ENCODE assay signal across 8 mouse cellular contexts in genomic region chr19:46131283-46131682, GRCm38 (mm10). TPM values are rescaled to one million over a fixed set of nuclear protein-coding genes. Genes with fewer than 3 reads are reported as not detected.
A peak's percentile ranks its signal among the peaks of the same experiment; 100 is the strongest.
DNase-seq lines count a peak whose midpoint lies in the region; ATAC-seq and TF ChIP-seq lines count a peak whose summit lies in the region.

No protein-coding gene starts in this region.

- H3ac ChIP-seq in myocyte (ENCODE audit: control insufficient read depth, insufficient read length), result no peak overlapping the region

- 6% methylated on average over 8 of the region's 8 CpGs for WGBS in kidney, embryonic 15.5 days
- 15% methylated on average over 6 of the region's 8 CpGs for WGBS in embryonic facial prominence, embryonic 15.5 days
- 4% methylated on average over 6 of the region's 8 CpGs for WGBS in intestine, postnatal 0 days

- H3K4me1 ChIP-seq in kidney, embryonic 15.5 days, result peaks cover 17% of the 10 kb centered on the region
- peaks cover 18% of the 10 kb centered on the region for H3K4me1 ChIP-seq in embryonic facial prominence, embryonic 15.5 days
- peaks cover 2% of the 10 kb centered on the region; the same call in 1 of the 2 replicates for H3K4me1 ChIP-seq in intestine, postnatal 0 days (replicated peaks; ENCODE audit: control insufficient read depth, insufficient read depth, low read length)

- TF ChIP-seq CTCF in intestine, postnatal 0 days (IDR thresholded peaks at IDR 0.05; ENCODE audit: low read depth), result no peak

- DNase-seq in kidney, postnatal 25 days, result no peak
- no peak for DNase-seq in ovary, postnatal 14 days (ENCODE audit: low spot score)
- DNase-seq in left cerebral cortex, postnatal 10 days (ENCODE audit: extremely low spot score in 1 of 2, low spot score in 2 of 2), result no peak

- peaks cover 78% of the 10 kb centered on the region for H3K27me3 ChIP-seq in kidney, embryonic 15.5 days
- peaks cover 57% of the 10 kb centered on the region for H3K27me3 ChIP-seq in embryonic facial prominence, embryonic 15.5 days
- peaks cover 54% of the 10 kb centered on the region for H3K27me3 ChIP-seq in intestine, postnatal 0 days (replicated peaks; ENCODE audit: control insufficient read depth, insufficient read depth, low read length)
- H3K27me3 ChIP-seq in myocyte (ENCODE audit: control insufficient read depth, insufficient read depth, insufficient read length), result no peaks in the 10 kb centered on the region

- intact Hi-C loops in left cerebral cortex, postnatal 10 days (cut with DNase I), result no loop called here

- no peak overlapping the region for H3K27ac ChIP-seq in kidney, embryonic 15.5 days
- no peak overlapping the region for H3K27ac ChIP-seq in embryonic facial prominence, embryonic 15.5 days (replicated peaks)
- no peak overlapping the region for H3K27ac ChIP-seq in intestine, postnatal 0 days (ENCODE audit: low read depth, low read length)

- H3K9me3 ChIP-seq in kidney, embryonic 15.5 days (replicated peaks), result no peaks in the 10 kb centered on the region
- no peaks in the 10 kb centered on the region for H3K9me3 ChIP-seq in embryonic facial prominence, embryonic 15.5 days (replicated peaks)
- H3K9me3 ChIP-seq in intestine, postnatal 0 days (ENCODE audit: control insufficient read depth), result no peaks in the 10 kb centered on the region

- no peak for TF ChIP-seq POLR2A in myocyte (IDR thresholded peaks at IDR 0.05; ENCODE audit: insufficient read length, low read depth)

- H3K36me3 ChIP-seq in kidney, embryonic 15.5 days, result no peaks in the 10 kb centered on the region
- H3K36me3 ChIP-seq in embryonic facial prominence, embryonic 15.5 days, result no peaks in the 10 kb centered on the region
- H3K36me3 ChIP-seq in intestine, postnatal 0 days (ENCODE audit: control insufficient read depth, insufficient read depth), result no peaks in the 10 kb centered on the region
- no peaks in the 10 kb centered on the region for H3K36me3 ChIP-seq in myocyte (ENCODE audit: control insufficient read depth, insufficient read depth)

- ATAC-seq in kidney, embryonic 15.5 days (replicated peaks; ENCODE audit: low FRiP score), result no peak
- no peak for ATAC-seq in embryonic facial prominence, embryonic 15.5 days (ENCODE audit: insufficient number of reproducible peaks, low FRiP score, low TSS enrichment, low read depth)
- ATAC-seq in intestine, postnatal 0 days, result no peak
- ATAC-seq in activated CD4-positive, CD25-positive, alpha-beta regulatory T cell, adult 4 months, result no peak

- peak overlapping the region; percentile 52 for H3K4me2 ChIP-seq in kidney, embryonic 15.5 days
- peak overlapping the region; percentile 48 for H3K4me2 ChIP-seq in embryonic facial prominence, embryonic 15.5 days (replicated peaks)
- H3K4me2 ChIP-seq in intestine, postnatal 0 days (replicated peaks; ENCODE audit: low read depth), result peak overlapping the region; percentile 59
- H3K4me2 ChIP-seq in myocyte (ENCODE audit: low read depth), result peak overlapping the region; percentile 38

- H3K79me2 ChIP-seq in myocyte (ENCODE audit: control insufficient read depth, insufficient read depth), result no peaks in the 10 kb centered on the region

- peak overlapping the region; percentile 36 for H3K4me3 ChIP-seq in kidney, embryonic 15.5 days (replicated peaks)
- peak overlapping the region; percentile 33 for H3K4me3 ChIP-seq in embryonic facial prominence, embryonic 15.5 days (replicated peaks)
- H3K4me3 ChIP-seq in intestine, postnatal 0 days (ENCODE audit: low read depth, low read length), result peak overlapping the region; percentile 26
- H3K4me3 ChIP-seq in myocyte, result no peak overlapping the region

- H3K9ac ChIP-seq in kidney, embryonic 15.5 days, result no peak overlapping the region
- H3K9ac ChIP-seq in embryonic facial prominence, embryonic 15.5 days, result no peak overlapping the region
- no peak overlapping the region for H3K9ac ChIP-seq in intestine, postnatal 0 days (ENCODE audit: low read depth, low read length)

TF ChIP-seq in myocyte, 11 proteins besides CTCF, POLR2A, EP300 and RAD21:
- TF ChIP-seq MAX (IDR thresholded peaks at IDR 0.05; ENCODE audit: low read depth), result no peak
- no peak for TF ChIP-seq TCF3 (IDR thresholded peaks at IDR 0.05; ENCODE audit: insufficient read length, low read depth)
- no peak for TF ChIP-seq POLR2AphosphoS2 (IDR thresholded peaks at IDR 0.05; ENCODE audit: insufficient read length, low read depth)
- no peak for TF ChIP-seq E2F4 (IDR thresholded peaks at IDR 0.05; ENCODE audit: insufficient read depth)
- no peak for TF ChIP-seq TCF12 (IDR thresholded peaks at IDR 0.05; ENCODE audit: insufficient read depth, poor library complexity, severe bottlenecking)
- TF ChIP-seq CEBPB (IDR thresholded peaks at IDR 0.05; ENCODE audit: insufficient read depth, poor library complexity, severe bottlenecking), result no peak
- TF ChIP-seq SRF (IDR thresholded peaks at IDR 0.05; ENCODE audit: control insufficient read depth, insufficient read length, low read depth), result no peak

RNA-seq across cellular contexts. Expression of gene Elovl3, which starts 0.4 kb away (rescaled TPM):
- polyA plus RNA-seq in kidney, embryonic 15.5 days (2015; fragmentation: Nextera tagmentation; extraction: Ambion mirVana), result not detected in 2 replicates
- polyA plus RNA-seq in embryonic facial prominence, embryonic 15.5 days (2015; fragmentation: Nextera tagmentation; extraction: Ambion mirVana), result 1.6 and 3.7 TPM in 2 replicates
- not detected in 2 replicates for polyA plus RNA-seq in intestine, postnatal 0 days (2015; fragmentation: Nextera tagmentation; extraction: Ambion mirVana)
- 0.50 TPM for polyA plus RNA-seq in myocyte (2012; fragmentation: generic; extraction: Trizol)
- not detected for polyA plus RNA-seq in activated CD4-positive, CD25-positive, alpha-beta regulatory T cell, adult 4 months (2017; shearing (Covaris generic))
- not detected for total RNA-seq in left cerebral cortex, postnatal 10 days (2021)

RNA-seq across cellular contexts. Expression of gene Pitx3, which starts 16.8 kb away (rescaled TPM):
- 0.48 and 0.85 TPM in 2 replicates for polyA plus RNA-seq in kidney, embryonic 15.5 days (2015; fragmentation: Nextera tagmentation; extraction: Ambion mirVana)
- 10.4 and 12.4 TPM in 2 replicates for polyA plus RNA-seq in embryonic facial prominence, embryonic 15.5 days (2015; fragmentation: Nextera tagmentation; extraction: Ambion mirVana)
- polyA plus RNA-seq in intestine, postnatal 0 days (2015; fragmentation: Nextera tagmentation; extraction: Ambion mirVana), result not detected in 2 replicates
- polyA plus RNA-seq in myocyte (2012; fragmentation: generic; extraction: Trizol), result 9.3 TPM
- not detected for polyA plus RNA-seq in activated CD4-positive, CD25-positive, alpha-beta regulatory T cell, adult 4 months (2017; shearing (Covaris generic))
- total RNA-seq in left cerebral cortex, postnatal 10 days (2021), result not detected

RNA-seq across cellular contexts. Expression of gene Gbf1, which starts 21.0 kb away (rescaled TPM):
- polyA plus RNA-seq in kidney, embryonic 15.5 days (2015; fragmentation: Nextera tagmentation; extraction: Ambion mirVana), result 50.7 and 51.0 TPM in 2 replicates
- polyA plus RNA-seq in embryonic facial prominence, embryonic 15.5 days (2015; fragmentation: Nextera tagmentation; extraction: Ambion mirVana), result 61.2 and 67.1 TPM in 2 replicates
- 28.0 and 32.1 TPM in 2 replicates for polyA plus RNA-seq in intestine, postnatal 0 days (2015; fragmentation: Nextera tagmentation; extraction: Ambion mirVana)
- 61.8 TPM for polyA plus RNA-seq in myocyte (2012; fragmentation: generic; extraction: Trizol)
- 10 to 100 TPM; 23.9 to 30.5 TPM for polyA plus RNA-seq in activated CD4-positive, CD25-positive, alpha-beta regulatory T cell, adult 4 months (2017; shearing (Covaris generic))
- total RNA-seq in left cerebral cortex, postnatal 10 days (2021), result 100 to 1,000 TPM; 100 TPM

RNA-seq across cellular contexts. Expression of gene Nolc1, which starts 55.6 kb away (rescaled TPM):
- 99.4 and 101 TPM in 2 replicates for polyA plus RNA-seq in kidney, embryonic 15.5 days (2015; fragmentation: Nextera tagmentation; extraction: Ambion mirVana)
- 74.1 and 76.9 TPM in 2 replicates for polyA plus RNA-seq in embryonic facial prominence, embryonic 15.5 days (2015; fragmentation: Nextera tagmentation; extraction: Ambion mirVana)
- 22.2 and 25.1 TPM in 2 replicates for polyA plus RNA-seq in intestine, postnatal 0 days (2015; fragmentation: Nextera tagmentation; extraction: Ambion mirVana)
- polyA plus RNA-seq in myocyte (2012; fragmentation: generic; extraction: Trizol), result 30.9 TPM
- polyA plus RNA-seq in activated CD4-positive, CD25-positive, alpha-beta regulatory T cell, adult 4 months (2017; shearing (Covaris generic)), result 10 to 100 TPM; 55.0 to 74.4 TPM
- 10 to 100 TPM; 34.6 to 37.3 TPM for total RNA-seq in left cerebral cortex, postnatal 10 days (2021)
